Mouse (Mus musculus) frontal cortex, postnatal 25 days (tissue): ENCODE data around the gene Runx3.

Source experiments
- DNase-seq, 2 experiments: peaks; one replicate each; pipeline ENCODE4 v3.0.0; 2022; ENCODE audit warnings: low spot score in 2 of 2

The Runx3 gene

DNA sequence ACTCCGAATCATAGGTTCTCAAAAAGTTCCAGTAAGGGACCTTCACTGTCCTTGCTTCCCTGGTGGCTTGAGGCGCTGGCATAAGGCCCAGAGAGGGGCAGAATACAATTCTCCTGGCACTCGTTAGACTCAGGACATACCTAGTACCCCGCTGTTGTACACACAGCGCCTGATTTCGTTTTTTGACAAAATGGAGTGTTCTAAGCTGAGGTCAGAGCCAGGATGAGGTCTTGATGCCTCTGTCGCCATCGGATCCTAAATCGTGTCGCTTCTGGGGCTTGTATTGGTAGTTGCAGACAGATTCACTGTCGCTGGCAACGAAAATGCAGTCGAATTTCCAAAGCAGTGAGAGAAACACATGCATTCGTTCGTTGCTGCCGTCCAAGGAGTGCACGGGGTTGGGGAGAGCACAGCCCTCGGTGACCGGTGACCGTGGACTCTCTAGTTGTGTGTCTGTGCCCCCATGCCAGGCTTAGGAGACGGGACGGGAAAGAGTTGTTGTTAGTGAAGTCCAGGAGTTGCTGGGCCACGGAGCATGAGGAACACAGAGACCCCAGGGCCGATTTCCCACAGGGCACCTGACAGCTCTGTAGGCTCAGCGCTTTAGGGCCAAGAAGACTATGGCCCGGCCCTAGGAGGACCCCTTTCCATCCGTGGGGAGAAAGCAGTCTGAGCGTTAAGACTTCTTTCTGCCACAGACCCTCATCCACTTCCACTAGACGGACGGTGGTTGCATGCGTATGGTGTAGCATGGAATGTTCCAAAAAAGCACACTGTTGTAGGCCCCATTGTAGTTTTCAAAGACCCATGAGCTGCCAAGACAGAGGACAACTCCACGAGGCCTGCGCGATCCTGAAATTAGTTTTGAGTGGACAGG lies 30.9 kb downstream of the Runx3 start:
- DNase-seq, result no peak

DNA sequence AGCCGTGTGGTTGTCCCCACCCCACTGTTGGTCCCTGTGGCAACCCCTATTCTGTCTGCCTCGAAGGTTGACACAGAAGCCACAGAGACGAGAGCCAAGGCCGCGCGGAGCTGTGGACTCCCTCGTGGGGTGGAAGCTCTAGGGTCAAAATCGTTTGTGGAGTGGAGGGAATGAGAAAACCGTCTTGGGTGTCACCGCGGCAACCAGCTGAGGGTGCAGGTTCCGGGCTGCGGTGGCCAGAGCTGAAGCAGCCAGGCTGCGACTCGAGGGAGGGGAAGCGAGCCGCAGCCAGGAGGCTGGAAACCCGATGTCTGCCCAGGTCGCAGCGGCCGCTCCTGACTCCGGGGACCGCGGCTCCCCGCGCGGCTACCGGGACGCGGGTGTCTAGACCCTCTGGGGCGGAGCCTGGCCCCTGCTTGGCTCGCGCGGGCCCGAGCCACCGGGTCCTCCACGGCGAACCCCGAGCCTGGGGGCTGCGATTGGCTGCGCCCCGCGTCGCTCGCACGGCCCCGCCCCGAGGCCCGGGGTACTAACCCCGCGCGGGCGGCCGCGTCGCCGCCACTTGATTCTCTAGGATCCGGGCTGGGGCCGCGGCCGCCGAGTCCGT lies 31.6 kb downstream of the Runx3 start:
- DNase-seq, result no peak

DNA sequence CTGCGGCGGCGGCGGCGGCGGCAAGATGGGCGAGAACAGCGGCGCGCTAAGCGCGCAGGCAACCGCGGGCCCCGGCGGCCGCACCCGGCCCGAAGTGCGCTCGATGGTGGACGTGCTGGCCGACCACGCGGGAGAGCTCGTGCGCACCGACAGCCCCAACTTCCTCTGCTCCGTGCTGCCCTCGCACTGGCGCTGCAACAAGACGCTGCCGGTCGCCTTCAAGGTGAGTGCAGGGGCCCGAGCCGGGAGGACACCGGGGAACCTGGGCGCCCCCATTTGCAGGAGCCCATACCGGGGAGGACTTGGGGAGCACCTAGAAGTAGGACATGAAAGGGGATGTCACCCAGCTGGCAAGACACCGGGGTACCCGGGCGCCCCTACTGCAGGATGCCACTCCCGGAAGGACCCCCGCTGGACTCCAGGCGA lies 32.4 kb downstream of the Runx3 start:
- no peak for DNase-seq

DNA sequence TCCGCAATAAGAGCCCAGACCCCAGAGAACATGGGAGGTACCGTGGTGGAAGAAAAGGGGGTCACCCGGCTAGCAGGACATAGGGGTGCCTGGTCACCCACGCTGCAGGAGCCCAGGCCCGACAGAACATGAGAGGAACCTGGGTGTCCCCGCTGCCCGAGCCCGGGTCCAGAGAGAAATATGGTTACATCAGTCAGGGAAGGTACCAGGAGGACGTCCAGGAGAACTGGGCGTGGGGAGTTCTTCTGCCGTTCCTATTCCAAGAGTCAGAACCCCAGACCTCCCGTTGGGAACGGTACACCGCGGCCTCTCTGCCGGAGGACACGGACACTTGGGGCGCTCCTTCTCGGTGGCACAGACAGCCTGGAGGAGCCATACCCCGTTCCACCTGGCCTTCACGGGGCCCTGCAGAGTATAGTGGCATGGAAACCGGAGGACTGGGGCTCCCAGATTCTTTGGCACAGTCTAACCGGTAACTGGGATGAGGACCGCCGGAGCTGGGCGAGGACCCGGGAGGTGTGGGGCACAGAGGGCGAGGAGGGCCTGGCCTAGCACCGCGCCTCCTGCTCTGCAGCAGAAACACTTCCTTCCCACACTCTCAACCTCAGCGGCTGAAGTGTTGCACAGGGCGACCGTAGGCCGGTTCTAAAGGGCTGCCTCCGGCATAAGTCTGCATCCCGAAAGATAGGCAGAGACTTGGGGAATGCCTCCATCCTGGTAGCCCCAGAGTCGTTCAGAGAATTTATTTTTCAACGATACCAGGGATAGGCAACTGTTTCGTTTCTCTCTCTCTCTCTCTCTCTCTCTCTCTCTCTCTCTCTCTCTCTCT lies 33.0 kb downstream of the Runx3 start:
- DNase-seq, result no peak

DNA sequence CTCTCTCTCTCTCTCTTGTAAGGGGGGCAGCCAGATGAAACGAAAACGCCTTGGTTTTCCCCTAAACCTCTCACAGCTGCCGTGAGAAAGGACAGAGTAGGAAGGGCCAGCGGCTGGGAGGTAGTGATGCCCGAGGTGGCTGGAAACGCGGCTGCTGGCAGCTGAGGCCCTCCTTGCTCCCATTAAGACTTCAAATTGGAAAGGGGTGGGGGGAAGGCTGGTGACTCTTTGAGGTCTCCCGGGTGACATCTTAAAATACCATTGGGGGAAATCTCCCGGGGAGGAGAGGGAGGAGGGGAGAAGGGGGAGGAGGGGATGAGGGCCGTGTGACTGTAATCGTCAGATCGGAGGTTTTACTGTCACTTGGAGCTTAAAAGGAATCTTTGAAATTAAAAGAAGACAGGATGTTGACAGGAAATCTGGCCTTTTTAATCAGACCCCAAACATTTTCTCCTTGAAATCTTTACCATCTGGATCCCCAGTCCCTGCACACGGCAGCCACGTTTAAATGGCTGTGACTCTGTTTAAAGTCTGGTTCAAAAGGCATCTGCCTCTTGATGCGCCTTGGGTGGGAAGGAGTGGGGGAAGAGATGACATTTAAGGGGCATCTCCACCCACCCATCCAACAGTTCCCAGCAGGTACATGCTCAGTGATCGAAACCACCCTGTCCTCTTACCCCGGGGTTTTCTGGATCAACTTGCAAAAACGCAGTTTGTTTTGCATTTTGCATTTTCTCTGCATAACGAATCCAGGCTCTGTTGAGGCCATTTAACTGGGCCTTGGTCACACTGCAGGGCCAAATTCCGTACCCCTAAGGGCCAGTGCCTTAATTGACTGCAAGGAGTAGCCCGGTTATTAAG lies 33.9 kb downstream of the Runx3 start:
- no peak for DNase-seq

DNA sequence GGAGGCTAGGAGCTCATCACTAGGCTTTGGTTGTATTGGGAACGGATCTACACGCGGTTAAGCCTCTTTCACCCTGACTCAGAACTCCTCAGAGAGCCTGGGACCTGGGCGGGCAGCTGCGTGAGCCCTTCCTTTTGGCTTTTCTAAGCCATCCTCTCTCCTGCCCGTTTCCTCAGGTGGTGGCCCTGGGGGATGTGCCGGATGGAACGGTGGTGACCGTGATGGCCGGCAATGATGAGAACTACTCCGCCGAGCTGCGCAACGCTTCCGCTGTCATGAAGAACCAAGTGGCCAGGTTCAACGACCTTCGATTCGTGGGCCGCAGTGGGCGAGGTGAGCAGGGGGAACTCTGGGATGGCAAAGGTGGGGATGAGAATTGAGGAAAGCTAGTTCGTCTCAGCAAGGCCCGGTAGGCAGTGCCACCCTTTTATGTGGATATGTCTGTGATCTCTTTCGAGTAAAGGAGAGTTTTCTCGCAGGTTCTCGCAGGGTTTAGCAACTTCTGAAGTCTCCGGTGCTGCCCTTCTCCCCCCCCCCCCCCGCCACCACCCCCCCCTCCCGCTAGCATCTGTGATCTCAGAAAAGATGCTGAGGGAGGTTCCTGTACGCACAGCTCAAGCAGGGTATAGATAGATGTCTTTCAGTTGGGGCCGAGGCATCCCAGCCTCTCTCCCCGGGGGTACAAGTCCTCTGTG lies 34.8 kb downstream of the Runx3 start:
- no peak for DNase-seq

DNA sequence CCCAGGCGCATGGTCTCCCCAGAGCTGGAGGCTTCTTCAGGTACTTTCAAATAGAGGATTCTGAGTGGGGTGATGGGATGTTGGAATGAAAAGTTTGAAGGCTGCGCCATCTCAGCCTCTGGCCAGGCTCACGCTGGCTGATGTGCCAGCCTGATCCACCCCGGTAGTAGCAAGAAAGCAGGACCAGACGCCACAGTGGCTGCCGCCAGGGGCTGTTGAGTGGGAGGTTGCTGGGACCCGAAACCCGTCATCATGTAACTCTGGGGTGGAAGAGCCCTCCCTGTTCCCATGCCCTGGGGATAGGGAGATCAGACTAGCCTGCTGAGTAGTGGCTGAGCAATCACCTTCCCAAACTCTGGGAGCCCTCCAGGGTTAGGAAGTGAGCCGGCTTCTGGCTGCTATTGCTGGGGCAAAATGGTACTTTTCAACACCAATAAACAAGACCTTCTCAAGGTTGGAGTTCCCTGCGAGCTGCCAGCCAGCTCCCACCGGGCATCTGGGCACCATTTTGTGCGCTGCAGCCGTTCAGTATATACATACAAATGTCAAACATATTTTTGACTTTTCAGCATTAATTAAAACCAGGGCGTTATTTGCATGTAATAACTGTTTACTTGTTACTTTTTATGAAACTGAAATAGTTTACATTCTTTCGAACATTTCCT lies 35.5 kb downstream of the Runx3 start:
- DNase-seq, result no peak

DNA sequence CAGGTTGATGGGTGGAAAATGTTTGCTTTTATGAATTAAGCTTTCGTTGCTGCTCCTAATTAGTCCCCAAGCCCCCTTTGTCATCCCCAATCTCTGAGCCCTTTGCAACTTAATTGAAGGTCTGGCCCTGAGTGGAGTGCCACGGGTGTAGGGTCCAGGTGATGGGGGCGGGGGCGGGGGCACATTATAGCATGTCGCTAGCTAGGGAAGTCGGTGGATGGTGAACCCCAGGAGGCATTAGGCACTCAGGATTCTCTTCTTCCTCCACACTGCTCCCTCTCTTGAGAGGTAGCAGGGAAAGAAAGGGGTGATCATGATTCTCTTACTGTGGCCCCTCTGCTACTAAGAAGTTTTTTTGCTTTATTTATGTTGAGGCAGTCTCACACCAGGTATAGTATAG lies 36.1 kb downstream of the Runx3 start:
- no peak for DNase-seq

DNA sequence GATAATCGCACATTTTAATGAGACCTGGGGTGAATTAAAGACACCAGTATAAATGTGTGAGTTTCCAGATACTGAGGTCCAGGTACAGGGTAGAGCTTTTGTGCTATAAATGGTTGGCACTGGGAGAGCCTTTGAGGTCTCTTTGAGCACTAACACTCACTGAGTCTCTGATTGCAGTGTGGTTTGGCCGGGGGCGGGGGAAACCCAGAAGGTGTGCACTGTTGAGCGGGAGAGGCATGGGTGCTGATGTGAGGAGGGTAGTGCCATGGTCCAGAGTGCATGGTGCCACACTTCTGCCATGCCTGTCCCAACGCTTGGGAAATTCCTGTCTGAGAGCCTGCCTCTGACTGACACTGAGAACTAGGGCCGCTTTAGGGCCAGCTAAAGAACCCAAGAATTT lies 36.9 kb downstream of the Runx3 start:
- DNase-seq, result no peak

DNA sequence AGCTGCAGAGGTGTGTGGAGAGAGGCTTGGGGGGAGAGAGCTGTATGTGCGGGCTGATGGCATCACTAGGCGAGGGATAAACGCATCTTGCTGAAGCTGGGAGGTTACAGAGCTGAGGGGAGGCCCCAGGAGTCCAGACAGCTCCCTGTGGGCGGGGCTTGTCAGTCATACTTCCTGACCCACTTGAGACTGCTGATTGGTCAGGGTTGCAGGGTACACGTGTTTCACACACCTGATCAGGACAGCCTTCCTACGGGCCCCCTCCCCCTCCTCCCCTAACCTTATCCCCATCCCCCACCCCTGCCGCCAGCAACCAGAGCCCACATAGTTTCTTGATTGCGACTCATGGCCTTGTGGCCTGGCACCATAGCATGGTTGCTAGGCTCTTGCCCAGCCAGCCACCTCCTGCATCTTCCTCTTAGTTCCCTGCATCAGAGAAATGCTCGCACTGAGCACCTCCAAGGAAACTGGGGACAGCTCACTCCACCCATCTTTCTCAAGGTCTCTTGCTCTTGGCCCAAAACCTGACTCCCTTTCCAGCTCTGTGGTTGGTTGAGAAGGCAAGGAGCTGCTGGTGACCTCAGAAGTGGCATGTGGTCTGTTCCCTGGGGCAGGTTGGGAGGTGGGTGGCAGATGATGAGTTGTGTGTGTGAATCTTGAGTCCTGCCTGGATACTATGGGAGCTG lies 38.4 kb downstream of the Runx3 start:
- no peak for DNase-seq

DNA sequence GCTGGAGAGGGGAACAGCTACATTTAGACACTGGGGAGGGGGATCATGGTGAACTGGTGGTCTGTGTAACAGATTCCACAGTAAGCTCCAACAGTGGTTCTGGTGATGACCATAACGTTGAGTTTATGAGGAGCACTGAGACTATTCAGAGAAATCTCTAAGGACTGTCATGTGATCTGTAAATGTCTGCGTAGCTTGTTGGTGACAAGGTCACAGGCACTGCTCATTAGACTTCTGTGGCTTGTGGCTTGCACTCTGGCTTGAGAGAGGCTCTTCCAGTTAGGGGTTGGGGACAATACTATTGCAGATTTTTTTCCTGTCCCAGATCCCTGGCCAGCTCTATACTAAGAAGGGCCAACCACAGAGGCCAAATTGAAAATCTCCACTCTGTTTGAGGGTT lies 39.2 kb downstream of the Runx3 start:
- DNase-seq, result no peak

DNA sequence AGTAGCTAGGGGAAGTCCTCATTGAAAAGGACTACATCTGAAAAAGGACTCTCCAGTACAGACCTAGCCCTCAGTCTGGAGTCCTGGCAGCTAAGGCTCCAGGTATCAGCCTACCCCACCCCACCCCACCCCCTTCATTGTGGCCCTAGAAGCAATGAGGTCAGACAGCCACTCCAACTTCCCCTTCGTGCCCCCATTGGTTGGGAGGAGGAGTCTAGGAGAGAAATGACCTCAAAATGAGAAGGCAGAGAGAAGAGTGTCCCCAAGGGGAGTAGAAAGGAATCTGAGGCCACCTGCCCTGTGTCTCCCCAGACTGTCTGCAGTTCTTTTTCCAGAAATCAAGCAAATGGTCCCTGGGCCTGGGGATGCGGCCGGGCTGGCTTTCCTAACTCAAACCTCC lies 39.7 kb downstream of the Runx3 start:
- no peak for DNase-seq

DNA sequence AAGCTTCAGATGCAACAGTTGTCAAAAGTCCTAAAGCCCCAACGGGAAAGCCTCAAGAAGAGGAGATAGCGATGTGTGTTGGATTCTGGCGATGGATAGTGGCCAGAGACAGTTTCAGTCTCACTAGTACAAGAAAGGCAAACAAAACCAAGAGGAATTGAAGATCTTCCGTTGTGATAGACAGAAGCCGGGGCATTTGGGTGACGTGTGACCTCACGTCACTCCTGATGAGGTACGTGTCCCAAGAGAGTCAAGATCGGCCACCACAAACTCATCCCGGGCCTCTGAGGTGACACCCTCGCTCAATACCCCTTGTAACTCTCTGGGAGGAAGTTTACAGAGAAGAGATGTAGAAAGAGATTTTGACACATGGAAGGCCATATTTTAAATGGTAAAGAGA lies 41.0 kb downstream of the Runx3 start:
- no peak for DNase-seq

DNA sequence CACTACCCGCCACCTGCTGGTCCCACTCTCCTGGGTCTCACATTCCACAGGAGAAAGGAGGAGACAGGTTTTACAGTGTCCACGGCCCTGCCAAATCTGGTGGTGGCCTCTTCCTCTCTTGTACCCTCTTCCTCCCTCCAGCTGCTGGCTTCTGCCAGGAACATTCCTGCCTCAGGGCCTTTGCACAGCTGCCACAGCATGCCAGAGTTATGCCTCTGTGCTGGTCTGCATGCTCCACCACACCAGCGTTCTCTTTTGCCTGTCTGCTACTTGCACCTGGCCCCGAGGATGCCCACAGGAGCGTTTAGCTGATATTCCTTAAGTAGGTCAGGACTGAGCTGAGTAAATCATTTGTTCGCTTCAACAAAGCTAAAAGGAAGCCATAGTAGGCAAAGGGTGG lies 45.3 kb downstream of the Runx3 start:
- DNase-seq, result no peak

DNA sequence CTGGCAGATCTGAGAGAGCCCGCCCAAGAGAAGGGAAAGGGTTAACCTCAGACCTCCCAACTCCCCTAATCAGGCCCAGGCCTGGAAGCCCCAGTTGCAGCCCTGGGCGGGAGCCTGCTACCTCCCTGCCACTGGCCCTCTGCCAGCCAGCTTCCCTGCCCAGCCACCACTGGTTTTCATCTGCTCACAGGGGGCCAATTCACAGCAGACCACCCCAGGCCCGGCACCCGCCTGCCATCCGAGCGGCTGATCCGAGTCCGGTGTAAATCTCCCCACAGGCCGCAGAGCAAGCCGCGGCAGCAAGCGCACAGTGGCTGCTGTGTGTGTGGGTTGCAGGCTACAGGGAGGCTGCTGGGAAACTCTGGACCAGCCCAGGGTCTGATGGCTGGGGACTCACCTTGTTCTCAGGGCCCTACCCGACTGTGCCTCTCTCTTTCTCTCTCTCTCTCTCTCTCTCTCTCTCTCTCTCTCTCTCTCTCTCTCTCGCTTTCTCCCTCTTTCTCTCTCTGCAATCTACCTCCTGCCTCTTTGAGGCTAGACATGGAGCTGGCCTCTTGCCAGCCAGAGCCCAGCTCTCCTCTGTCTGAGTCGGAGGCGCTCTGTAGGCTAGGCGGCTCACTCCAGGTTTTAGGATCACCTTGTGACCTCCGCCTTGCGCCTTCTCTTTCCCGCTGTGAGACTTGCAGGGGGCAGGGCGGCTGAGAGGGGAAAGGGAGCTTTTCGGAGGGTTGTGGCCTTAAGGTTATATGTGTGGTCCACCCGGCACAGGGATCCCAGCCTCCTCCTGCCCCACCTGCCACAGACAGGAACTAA lies 46.2 kb downstream of the Runx3 start:
- no peak for DNase-seq

DNA sequence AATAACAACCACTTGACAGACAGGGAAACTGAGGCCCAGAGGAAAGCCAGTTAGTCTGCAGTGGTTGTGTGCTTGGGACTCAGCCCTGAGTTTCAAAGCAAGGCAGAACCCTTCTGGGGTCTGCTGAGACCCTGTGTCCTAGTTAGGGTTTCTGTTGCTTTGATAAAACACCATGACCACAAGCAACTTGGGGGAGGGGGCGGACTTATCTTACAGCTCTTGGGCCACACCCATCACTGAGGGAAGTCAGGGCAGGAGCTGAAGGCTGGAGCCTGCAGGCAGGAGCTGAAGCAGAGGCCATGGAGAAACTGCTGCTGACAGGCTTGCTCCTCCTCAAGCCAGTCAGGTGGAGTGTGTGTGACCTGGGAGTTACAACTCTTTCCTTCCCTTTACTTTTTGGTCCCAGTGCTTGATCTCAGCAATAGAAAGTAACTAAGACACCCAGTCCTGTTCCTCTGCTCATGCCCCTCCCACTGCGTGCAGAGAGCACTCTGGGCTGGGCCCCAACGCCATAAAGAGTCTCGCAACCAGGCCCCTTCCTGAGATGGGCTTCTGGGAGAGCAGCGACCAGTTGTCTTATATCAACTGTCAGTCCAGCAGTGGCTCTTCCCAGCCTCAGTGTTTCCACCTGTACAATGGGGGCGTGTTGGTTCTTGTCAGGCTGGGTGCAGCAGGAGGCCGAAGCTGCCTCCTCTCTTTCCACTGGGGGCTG lies 47.5 kb downstream of the Runx3 start:
- no peak for DNase-seq

DNA sequence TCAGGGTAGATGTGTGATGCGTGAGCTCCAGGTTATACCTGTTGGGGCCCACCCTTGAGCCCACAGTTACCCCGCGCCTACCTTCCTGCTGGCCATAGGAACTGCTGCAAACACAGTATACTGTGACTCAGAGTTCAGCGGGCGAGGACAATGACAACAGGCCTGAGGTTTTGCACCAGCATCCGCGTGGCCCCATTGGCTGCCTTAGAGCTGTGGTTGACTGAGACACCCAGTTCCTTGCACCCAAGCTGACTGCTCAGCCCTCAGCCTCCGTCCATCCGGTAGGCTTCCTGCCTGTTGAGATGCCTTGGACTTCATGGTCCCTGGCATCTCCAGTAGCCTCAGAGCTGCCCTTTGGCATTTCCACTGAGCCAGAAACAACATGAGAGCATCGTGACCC lies 48.6 kb downstream of the Runx3 start:
- DNase-seq, result no peak

DNA sequence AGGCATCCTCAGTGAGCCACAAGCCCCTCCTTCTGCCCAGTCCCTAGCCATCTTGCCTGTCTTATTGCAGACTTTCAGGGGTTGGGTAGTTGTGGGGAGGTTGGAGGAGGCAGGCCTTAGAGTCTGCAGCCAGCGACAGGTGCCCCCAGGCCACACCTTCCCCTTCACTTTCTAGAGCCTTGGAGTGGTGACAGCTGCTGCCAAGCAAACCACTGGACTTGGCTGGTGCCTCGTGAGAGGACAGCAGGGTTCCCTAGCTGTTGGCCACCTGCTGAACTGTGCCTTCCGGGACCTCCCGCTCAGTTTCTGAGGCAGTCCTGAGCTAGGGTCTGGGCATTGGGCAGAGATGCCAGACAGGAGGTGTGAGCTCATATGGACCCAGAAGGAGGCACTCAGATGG lies 49.0 kb downstream of the Runx3 start:
- DNase-seq, result no peak
